Mouse (Mus musculus): ENCODE results near the gene Agap1. TPM values are rescaled to one million over a fixed set of nuclear protein-coding genes. Genes with fewer than 3 reads are reported as not detected.

Agap1 gene
- polyA plus RNA-seq, 1 experiment = 43.1 TPM

GRCm38 (mm10) chr1:89580031-89580998, 125.7 kb downstream of the Agap1 start:
- TF ChIP-seq POLR2A (IDR thresholded peaks at IDR 0.05; ENCODE audit: extremely low read depth, insufficient read depth, low read length) = no peak
- no peak for TF ChIP-seq CTCF (IDR thresholded peaks at IDR 0.05; ENCODE audit: extremely low read depth, insufficient read depth, low read length)
- Histone ChIP-seq H3K4me1 (ENCODE audit: control insufficient read depth, insufficient read depth, low read length) (peaks cover 16% of the 10 kb centered on the region), H3K4me3 (ENCODE audit: insufficient read depth, low read length) (peak overlapping the region; percentile 60), H3K27ac (ENCODE audit: insufficient read depth, low read length) (peak overlapping the region; percentile 77)

GRCm38 (mm10) chr1:89580999-89581765, 126.6 kb downstream of the Agap1 start:
- TF ChIP-seq CTCF (IDR thresholded peaks at IDR 0.05; ENCODE audit: extremely low read depth, insufficient read depth, low read length) = peak; percentile 25; the same call in 1 of the 2 replicates
- no peak for TF ChIP-seq POLR2A (IDR thresholded peaks at IDR 0.05; ENCODE audit: extremely low read depth, insufficient read depth, low read length)
- Histone ChIP-seq H3K4me1 (ENCODE audit: control insufficient read depth, insufficient read depth, low read length) (peaks cover 14% of the 10 kb centered on the region), H3K4me3 (ENCODE audit: insufficient read depth, low read length) (peak overlapping the region; percentile 60), H3K27ac (ENCODE audit: insufficient read depth, low read length) (peak overlapping the region; percentile 77)

GRCm38 (mm10) chr1:89581766-89582125, 127.1 kb downstream of the Agap1 start:
- H3K4me1 ChIP-seq (ENCODE audit: control insufficient read depth, insufficient read depth, low read length) = peaks cover 11% of the 10 kb centered on the region; the same call in 1 of the 2 replicates
- TF ChIP-seq POLR2A (IDR thresholded peaks at IDR 0.05; ENCODE audit: extremely low read depth, insufficient read depth, low read length) (no peak), CTCF (IDR thresholded peaks at IDR 0.05; ENCODE audit: extremely low read depth, insufficient read depth, low read length) (no peak)
- peak overlapping the region; percentile 60 for H3K4me3 ChIP-seq (ENCODE audit: insufficient read depth, low read length)
- no peak overlapping the region for H3K27ac ChIP-seq (ENCODE audit: insufficient read depth, low read length)

GRCm38 (mm10) chr1:89583369-89583768, 128.8 kb downstream of the Agap1 start:
- H3K27ac ChIP-seq (ENCODE audit: insufficient read depth, low read length) = no peak overlapping the region; the same call in 1 of the 2 replicates
- H3K4me3 ChIP-seq (ENCODE audit: insufficient read depth, low read length) = no peak overlapping the region
- H3K4me1 ChIP-seq (ENCODE audit: control insufficient read depth, insufficient read depth, low read length) = peaks cover 12% of the 10 kb centered on the region; the same call in 1 of the 2 replicates
- TF ChIP-seq CTCF (IDR thresholded peaks at IDR 0.05; ENCODE audit: extremely low read depth, insufficient read depth, low read length) = no peak
- no peak for TF ChIP-seq POLR2A (IDR thresholded peaks at IDR 0.05; ENCODE audit: extremely low read depth, insufficient read depth, low read length)

- peaks cover 8% of the 10 kb centered on the region for H3K4me1 ChIP-seq (ENCODE audit: control insufficient read depth, insufficient read depth, low read length)
- H3K27ac ChIP-seq (ENCODE audit: insufficient read depth, low read length) = 0 out of 2 replicates have a peak overlapping the region, but pooled peaks have one; percentile 42
- H3K4me3 ChIP-seq (ENCODE audit: insufficient read depth, low read length) = no peak overlapping the region
- TF ChIP-seq CTCF (IDR thresholded peaks at IDR 0.05; ENCODE audit: extremely low read depth, insufficient read depth, low read length) (no peak), POLR2A (IDR thresholded peaks at IDR 0.05; ENCODE audit: extremely low read depth, insufficient read depth, low read length) (no peak)
These were observed 132.5 kb downstream of the Agap1 start for GRCm38 (mm10) chr1:89586991-89587683.

GRCm38 (mm10) chr1:89588154-89588553, 133.5 kb downstream of the Agap1 start:
- Histone ChIP-seq H3K4me1 (ENCODE audit: control insufficient read depth, insufficient read depth, low read length) (peaks cover 3% of the 10 kb centered on the region), H3K27ac (ENCODE audit: insufficient read depth, low read length) (0 out of 2 replicates have a peak overlapping the region, but pooled peaks have one; percentile 42), H3K4me3 (ENCODE audit: insufficient read depth, low read length) (no peak overlapping the region)
- TF ChIP-seq CTCF (IDR thresholded peaks at IDR 0.05; ENCODE audit: extremely low read depth, insufficient read depth, low read length) = no peak
- no peak for TF ChIP-seq POLR2A (IDR thresholded peaks at IDR 0.05; ENCODE audit: extremely low read depth, insufficient read depth, low read length)

- TF ChIP-seq CTCF (IDR thresholded peaks at IDR 0.05; ENCODE audit: extremely low read depth, insufficient read depth, low read length) (no peak), POLR2A (IDR thresholded peaks at IDR 0.05; ENCODE audit: extremely low read depth, insufficient read depth, low read length) (no peak)
- Histone ChIP-seq H3K4me1 (ENCODE audit: control insufficient read depth, insufficient read depth, low read length) (peaks cover 6% of the 10 kb centered on the region), H3K4me3 (ENCODE audit: insufficient read depth, low read length) (no peak overlapping the region), H3K27ac (ENCODE audit: insufficient read depth, low read length) (no peak overlapping the region)
These were observed 136.4 kb downstream of the Agap1 start for GRCm38 (mm10) chr1:89590994-89591393.

GRCm38 (mm10) chr1:89593219-89593618, 138.6 kb downstream of the Agap1 start:
- Histone ChIP-seq H3K4me1 (ENCODE audit: control insufficient read depth, insufficient read depth, low read length) (peaks cover 5% of the 10 kb centered on the region), H3K27ac (ENCODE audit: insufficient read depth, low read length) (no peak overlapping the region), H3K4me3 (ENCODE audit: insufficient read depth, low read length) (no peak overlapping the region)
- TF ChIP-seq CTCF (IDR thresholded peaks at IDR 0.05; ENCODE audit: extremely low read depth, insufficient read depth, low read length) (no peak), POLR2A (IDR thresholded peaks at IDR 0.05; ENCODE audit: extremely low read depth, insufficient read depth, low read length) (no peak)

GRCm38 (mm10) chr1:89594999-89595398, 140.4 kb downstream of the Agap1 start:
- H3K27ac ChIP-seq (ENCODE audit: insufficient read depth, low read length) = no peak overlapping the region; the same call in 1 of the 2 replicates
- H3K4me3 ChIP-seq (ENCODE audit: insufficient read depth, low read length) = no peak overlapping the region
- H3K4me1 ChIP-seq (ENCODE audit: control insufficient read depth, insufficient read depth, low read length) = peaks cover 12% of the 10 kb centered on the region
- TF ChIP-seq POLR2A (IDR thresholded peaks at IDR 0.05; ENCODE audit: extremely low read depth, insufficient read depth, low read length) (no peak), CTCF (IDR thresholded peaks at IDR 0.05; ENCODE audit: extremely low read depth, insufficient read depth, low read length) (no peak)

Data from cortical plate, adult 2 months (tissue).